Mouse (Mus musculus) limb, embryonic 14.5 days (tissue): ENCODE measurements around the gene Pak1. TPM values are rescaled to one million over a fixed set of nuclear protein-coding genes. Genes with fewer than 3 reads are reported as not detected.

Source experiments
- ATAC-seq: fragments of 200-750 bp; cut with Nextera tagmentation; 2 replicates; pipeline ENCODE4 v1.8.0; 2017; ENCODE audit warnings: low read depth, moderate number of reproducible peaks, moderate TSS enrichment; ENCODE audit not compliant: low FRiP score
- DNase-seq: peaks from one replicate; pipeline ENCODE4 v3.0.0-alpha.2; 2015; ENCODE audit warnings: low spot score
- H3K27ac ChIP-seq: fragments of 300-500 bp; sonication (generic); replicated peaks from 2 replicates; pipeline ENCODE4 v1.5.1; 2014; ENCODE audit warnings: low read depth, mild to moderate bottlenecking, low read length, moderate library complexity, mixed read lengths
- H3K27me3 ChIP-seq: fragments of 300-500 bp; sonication (generic); 2 replicates; pipeline ENCODE4 v1.6.1; 2014; ENCODE audit warnings: low read length, mixed read lengths; ENCODE audit not compliant: control insufficient read depth, insufficient read depth
- H3K36me3 ChIP-seq: fragments of 300-500 bp; sonication (generic); 2 replicates; pipeline ENCODE4 v1.6.1; 2014; ENCODE audit warnings: mild to moderate bottlenecking, low read length, moderate library complexity, mixed read lengths; ENCODE audit not compliant: control insufficient read depth, insufficient read depth
- H3K4me1 ChIP-seq: fragments of 300-500 bp; sonication (generic); 2 replicates; pipeline ENCODE4 v1.6.1; 2014; ENCODE audit warnings: antibody characterized with exemption, low read length, mixed read lengths; ENCODE audit not compliant: control insufficient read depth, insufficient read depth
- H3K4me2 ChIP-seq: fragments of 300-500 bp; sonication (generic); replicated peaks from 2 replicates; pipeline ENCODE4 v1.6.1; 2014; ENCODE audit warnings: low read depth, mild to moderate bottlenecking, low read length, moderate library complexity; ENCODE audit not compliant: severe bottlenecking
- H3K4me3 ChIP-seq: fragments of 300-500 bp; sonication (generic); replicated peaks from 2 replicates; pipeline ENCODE4 v1.5.1; 2014; ENCODE audit warnings: low read length
- H3K9ac ChIP-seq: fragments of 300-500 bp; sonication (generic); 2 replicates; pipeline ENCODE4 v1.6.1; 2014; ENCODE audit warnings: mild to moderate bottlenecking, low read depth, low read length, moderate library complexity; ENCODE audit not compliant: severe bottlenecking
- H3K9me3 ChIP-seq: fragments of 300-500 bp; sonication (generic); 2 replicates; pipeline ENCODE4 v1.6.1; 2016; ENCODE audit warnings: low read length; ENCODE audit not compliant: control insufficient read depth
- POLR2A ChIP-seq: fragments of 200-500 bp; IDR thresholded peaks from 2 replicates; pipeline ENCODE4 v1.8.0; 2012; ENCODE audit warnings: inconsistent platforms, mild to moderate bottlenecking, moderate library complexity, borderline replicate concordance; ENCODE audit not compliant: insufficient read depth, insufficient read length; ENCODE audit errors: extremely low read depth
- WGBS: fragments of 180-500 bp; shearing (Covaris S2); extraction: QIAGEN DNeasy Blood & Tissue Kit; methylation state at CpG from one replicate; pipeline ENCODE4 v1.1.7; 2014; 5-methylcytosine and 5-hydroxymethylcytosine counted together
- polyA plus RNA-seq, 2 experiments: library from polyadenylated mRNA; depleted of rRNA in 1 of 2; stranded (reverse) in 1 of 2; unstranded in 1 of 2; fragments of >200 nt; fragmentation: Nextera tagmentation in 1 of 2; extraction: Ambion mirVana in 1 of 2; gene quantifications; 2 replicates each; pipeline versions ENCODE4 v1.2.1 to v1.2.3; 2012 to 2014

The Pak1 gene
- polyA plus RNA-seq, 2 experiments: 16.2 to 21.6 TPM

DNA sequence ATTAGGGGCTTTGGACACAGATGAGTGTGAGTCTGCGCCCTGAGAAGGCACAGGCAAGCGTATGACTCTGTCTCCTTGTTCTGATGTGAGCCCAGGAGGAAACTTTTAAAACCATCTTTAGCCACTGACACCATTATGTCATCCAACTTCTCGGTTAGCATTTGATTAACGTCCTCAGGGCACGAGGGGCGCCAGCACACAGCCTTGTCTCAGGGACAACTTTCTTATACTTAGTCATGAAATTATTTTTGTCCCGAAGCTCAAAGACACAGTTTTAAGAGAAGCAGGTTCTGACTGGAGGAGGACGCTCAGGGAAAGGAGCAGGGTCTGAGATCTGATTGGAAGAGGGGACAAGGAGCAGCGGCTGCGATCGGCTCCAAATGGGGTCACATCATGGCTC is 23.8 kb upstream of the Pak1 start:
- Histone ChIP-seq H3K27me3 (no peaks in the 10 kb centered on the region), H3K27ac (no peak overlapping the region), H3K9ac (no peak overlapping the region), H3K4me2 (no peak overlapping the region), H3K9me3 (no peaks in the 10 kb centered on the region), H3K4me3 (no peak overlapping the region), H3K4me1 (no peaks in the 10 kb centered on the region), H3K36me3 (no peaks in the 10 kb centered on the region)
- ATAC-seq: no peak
- WGBS: 72% methylated on average over 11 of the region's 11 CpGs
- no peak for TF ChIP-seq POLR2A
- no peak for DNase-seq

GRCm38 (mm10) chr7:97765181-97765962 is 23.0 kb upstream of the Pak1 start:
- no peak overlapping the region for H3K27ac ChIP-seq
- no peaks in the 10 kb centered on the region for H3K36me3 ChIP-seq
- DNase-seq: no peak
- no peak for TF ChIP-seq POLR2A
- no peak overlapping the region for H3K4me3 ChIP-seq
- no peaks in the 10 kb centered on the region for H3K9me3 ChIP-seq
- no peak overlapping the region for H3K9ac ChIP-seq
- no peaks in the 10 kb centered on the region for H3K27me3 ChIP-seq
- WGBS: 89% methylated on average over 21 of the region's 21 CpGs
- no peak for ATAC-seq
- no peak overlapping the region for H3K4me2 ChIP-seq
- no peaks in the 10 kb centered on the region for H3K4me1 ChIP-seq

DNA sequence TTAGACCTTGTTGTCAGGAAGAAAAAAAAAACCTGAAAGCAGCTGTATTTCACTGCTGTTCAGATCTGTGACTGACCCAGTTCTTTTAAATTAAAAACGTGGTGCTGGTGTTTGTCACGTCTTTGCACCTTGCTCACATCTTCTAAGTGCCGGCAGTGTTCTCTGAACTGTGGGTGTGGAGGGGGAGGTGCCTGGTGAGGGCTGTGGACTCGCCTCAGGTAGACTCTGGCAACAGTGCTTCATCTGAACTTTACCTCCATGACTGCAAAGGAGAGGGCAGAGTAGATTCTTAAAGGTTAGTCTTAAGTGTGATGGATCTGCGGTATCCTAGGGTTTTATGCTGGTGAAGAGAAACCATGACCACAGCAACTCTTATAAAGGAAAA is 22.4 kb upstream of the Pak1 start:
- Histone ChIP-seq H3K4me1 (no peaks in the 10 kb centered on the region), H3K27ac (no peak overlapping the region), H3K9ac (no peak overlapping the region), H3K9me3 (no peaks in the 10 kb centered on the region), H3K27me3 (no peaks in the 10 kb centered on the region), H3K4me3 (no peak overlapping the region), H3K36me3 (no peaks in the 10 kb centered on the region), H3K4me2 (no peak overlapping the region)
- no peak for ATAC-seq
- TF ChIP-seq POLR2A: no peak
- 76% methylated on average over 5 of the region's 5 CpGs for WGBS
- DNase-seq: no peak

DNA sequence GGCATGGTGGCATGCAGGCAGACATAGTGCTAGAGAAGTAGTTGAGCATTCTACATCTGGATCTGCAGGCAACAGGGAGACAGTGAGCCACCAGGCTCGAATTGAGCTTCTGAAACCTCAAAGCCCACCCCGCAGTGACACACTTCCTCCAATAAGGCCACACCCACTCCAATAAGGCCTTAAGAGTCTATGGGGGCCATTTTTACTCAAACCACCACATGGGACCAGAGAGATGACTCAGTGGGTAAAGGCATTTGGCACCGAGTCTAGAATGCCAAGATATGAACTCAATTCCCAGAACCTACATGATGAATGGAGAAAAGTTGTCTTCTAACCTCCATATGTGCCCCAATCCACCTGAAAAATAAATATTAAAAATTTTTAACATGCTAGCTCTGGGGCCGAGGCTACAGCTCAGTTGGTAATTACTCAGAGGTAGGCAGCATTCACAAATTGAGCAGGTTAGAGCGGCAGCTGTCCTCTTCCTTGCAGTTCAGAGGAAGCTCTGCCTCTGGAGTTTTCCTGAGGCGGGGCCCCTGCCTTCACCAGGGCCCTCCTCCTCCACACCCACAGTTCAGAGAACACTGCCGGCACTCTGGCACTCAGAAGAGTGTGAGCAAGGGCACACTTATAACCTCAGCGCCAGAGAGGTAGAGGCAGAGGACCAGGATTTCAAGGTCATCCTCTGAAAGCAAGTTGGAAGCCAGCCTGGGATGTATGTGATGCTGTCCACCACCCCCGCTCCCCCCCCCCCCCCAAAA is 21.8 kb upstream of the Pak1 start:
- DNase-seq (no peak), ATAC-seq (no peak)
- WGBS: 71% methylated on average over 9 of the region's 9 CpGs
- H3K9ac ChIP-seq: no peak overlapping the region
- H3K4me2 ChIP-seq: no peak overlapping the region
- no peak overlapping the region for H3K27ac ChIP-seq
- no peaks in the 10 kb centered on the region for H3K4me1 ChIP-seq
- no peaks in the 10 kb centered on the region for H3K9me3 ChIP-seq
- H3K4me3 ChIP-seq: no peak overlapping the region
- no peaks in the 10 kb centered on the region for H3K36me3 ChIP-seq
- TF ChIP-seq POLR2A: no peak
- no peaks in the 10 kb centered on the region for H3K27me3 ChIP-seq

- H3K4me3 ChIP-seq: no peak overlapping the region
These were observed 20.5 kb upstream of the Pak1 start for GRCm38 (mm10) chr7:97767841-97768240.

More at GRCm38 (mm10) chr7:97767841-97768240, 20.5 kb upstream of the Pak1 start:
- Histone ChIP-seq H3K36me3 (no peaks in the 10 kb centered on the region), H3K9ac (no peak overlapping the region), H3K27me3 (no peaks in the 10 kb centered on the region), H3K4me1 (no peaks in the 10 kb centered on the region), H3K9me3 (no peaks in the 10 kb centered on the region), H3K27ac (no peak overlapping the region), H3K4me2 (no peak overlapping the region)
- 75% methylated on average over 8 of the region's 8 CpGs for WGBS
- DNase-seq (no peak), ATAC-seq (no peak)
- no peak for TF ChIP-seq POLR2A
